Mouse (Mus musculus) kidney, adult 2 months (tissue): ENCODE results near the gene Polr2h.

Experiments
- CTCF ChIP-seq: fragments of 200-500 bp; conservative IDR thresholded peaks from 2 replicates; pipeline ENCODE4 v1.5.1; 2011; ENCODE audit warnings: low read depth, mild to moderate bottlenecking, control low read depth, low read length, moderate library complexity, mixed read lengths; ENCODE audit not compliant: insufficient read depth, insufficient read length
- POLR2A ChIP-seq: fragments of 200-500 bp; IDR thresholded peaks from one replicate; pipeline ENCODE4 v1.6.1; 2011; ENCODE audit warnings: low read depth, low read length, control low read depth

DNA sequence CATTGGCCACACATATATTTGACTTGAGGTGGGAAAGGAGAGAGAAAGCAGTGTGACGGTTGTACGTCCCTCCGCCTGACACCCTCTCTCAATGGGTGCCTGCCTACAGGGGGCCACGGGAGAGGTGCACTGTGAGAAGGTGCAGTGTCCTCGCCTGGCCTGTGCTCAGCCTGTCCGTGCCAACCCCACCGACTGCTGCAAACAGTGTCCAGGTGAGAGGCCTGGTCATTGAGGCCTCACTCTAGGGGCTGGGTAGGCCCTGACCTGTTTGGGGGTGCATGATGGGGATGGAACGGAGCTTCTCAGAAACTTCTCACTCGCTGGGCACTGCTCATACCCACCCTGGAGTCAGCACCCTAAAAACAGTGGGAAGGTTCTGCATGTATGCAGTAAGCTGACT, 22.4 kb downstream of the Polr2h start:
- TF ChIP-seq CTCF (no peak), POLR2A (no peak)
